Mouse (Mus musculus): Measurements from ENCODE around the gene Btnl10.

- no peak for TF ChIP-seq CTCF (IDR thresholded peaks at IDR 0.05; ENCODE audit: borderline replicate concordance, insufficient read depth, low read depth, low read length)
- TF ChIP-seq POLR2A (IDR thresholded peaks at IDR 0.05; ENCODE audit: borderline replicate concordance, insufficient read depth, low read length) = no peak
Observed at GRCm38 (mm10) chr11:58964216-58964615, 46.5 kb downstream of the Btnl10 start.

Data from cerebellum, adult 2 months (tissue).